Mouse (Mus musculus) mature B cell (primary cell): ENCODE results near the gene Rtn4rl1.

Experiments
- in situ Hi-C: fragments of 300-500 bp; cut with MboI; formaldehyde crosslinking; loops from 2 replicates; pipeline ENCODE4 v1.14.3; 2019

Rtn4rl1 gene

DNA sequence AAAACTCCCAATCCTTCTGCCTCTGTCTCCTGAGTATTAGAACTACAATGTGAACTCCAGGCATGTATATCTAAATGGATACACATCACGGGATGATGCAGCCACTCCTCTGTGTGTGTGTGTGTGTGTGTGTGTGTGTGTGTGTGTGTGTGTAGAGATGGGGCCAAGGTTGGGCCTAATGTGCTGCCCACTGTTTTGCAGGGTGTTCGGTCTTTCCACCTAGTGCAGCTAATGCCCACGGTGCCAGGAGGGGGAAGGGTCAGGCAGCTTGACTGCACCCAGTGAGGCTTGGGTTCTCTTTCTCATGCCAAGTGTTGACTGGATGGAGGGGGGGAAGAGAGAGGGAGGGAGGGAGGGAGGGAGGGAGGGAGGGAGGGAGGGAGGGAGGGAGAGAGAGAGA is 19.3 kb downstream of the Rtn4rl1 start:
- in situ Hi-C loops, result no loop called here

GRCm38 (mm10) chr11:75213372-75214080 is 19.9 kb downstream of the Rtn4rl1 start:
- in situ Hi-C loops, result no loop called here

DNA sequence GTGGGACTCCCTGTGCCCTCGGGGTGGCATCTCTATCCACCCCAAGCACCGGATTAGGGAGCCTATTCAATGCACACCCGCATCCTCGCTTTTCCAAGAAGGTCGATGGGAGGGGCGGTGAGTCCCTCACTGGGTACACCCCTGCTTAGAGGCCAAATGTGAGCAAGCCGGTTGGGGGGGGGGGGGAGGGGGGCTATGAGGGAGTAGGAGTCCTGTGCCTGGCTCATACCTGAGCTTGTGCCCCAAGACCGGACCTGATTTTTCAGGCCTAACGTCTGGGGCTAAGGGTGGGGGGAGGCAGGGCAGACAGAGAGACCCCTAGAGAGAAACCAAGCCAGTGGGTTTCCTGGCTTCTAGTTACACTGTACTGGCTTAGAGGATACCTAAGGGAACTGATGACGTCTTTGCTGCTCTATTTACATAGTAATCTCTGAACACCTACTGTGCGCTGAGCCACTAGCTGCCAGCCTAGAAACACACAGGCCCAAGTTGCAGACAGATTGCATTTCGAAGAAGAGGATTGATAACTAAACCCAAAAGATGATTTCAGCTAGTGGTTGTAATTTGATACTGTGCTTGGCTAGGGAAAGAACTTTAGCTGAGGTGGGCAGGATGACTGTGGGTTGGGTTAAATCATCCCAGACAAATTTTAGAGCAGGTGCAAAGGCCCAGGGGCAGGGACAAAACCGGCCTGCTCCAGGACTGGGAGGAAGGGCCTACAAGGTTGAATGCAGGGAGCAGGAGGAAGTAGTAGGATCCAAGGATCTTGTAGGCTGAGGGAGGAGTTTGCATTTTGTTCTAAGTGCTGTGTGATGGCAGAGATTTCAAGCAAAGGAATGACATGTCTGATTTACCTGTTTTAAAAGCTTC is 20.7 kb downstream of the Rtn4rl1 start:
- in situ Hi-C loops, result no loop called here

DNA sequence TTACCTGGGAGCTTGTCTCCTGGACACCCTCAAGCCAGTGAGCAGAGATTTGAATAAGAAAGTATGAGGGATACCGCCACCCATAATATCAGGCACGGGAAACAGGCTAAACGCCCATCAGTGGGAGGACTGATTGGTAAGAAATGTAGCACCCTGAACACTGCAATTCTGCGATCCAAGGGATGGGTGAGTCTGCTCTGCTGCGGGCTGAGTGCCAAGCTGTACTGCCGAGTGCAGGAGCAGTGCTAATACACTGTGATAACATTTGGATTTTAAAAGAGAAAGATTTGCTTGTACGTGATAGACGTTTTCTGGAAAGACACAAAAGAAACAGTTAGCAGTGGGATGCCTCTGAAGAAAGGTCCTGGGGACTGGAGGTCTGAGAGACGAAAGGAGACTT is 26.5 kb downstream of the Rtn4rl1 start:
- in situ Hi-C loops, result no loop called here

GRCm38 (mm10) chr11:75220517-75221145 is 27.0 kb downstream of the Rtn4rl1 start:
- in situ Hi-C loops, result no loop called here

DNA sequence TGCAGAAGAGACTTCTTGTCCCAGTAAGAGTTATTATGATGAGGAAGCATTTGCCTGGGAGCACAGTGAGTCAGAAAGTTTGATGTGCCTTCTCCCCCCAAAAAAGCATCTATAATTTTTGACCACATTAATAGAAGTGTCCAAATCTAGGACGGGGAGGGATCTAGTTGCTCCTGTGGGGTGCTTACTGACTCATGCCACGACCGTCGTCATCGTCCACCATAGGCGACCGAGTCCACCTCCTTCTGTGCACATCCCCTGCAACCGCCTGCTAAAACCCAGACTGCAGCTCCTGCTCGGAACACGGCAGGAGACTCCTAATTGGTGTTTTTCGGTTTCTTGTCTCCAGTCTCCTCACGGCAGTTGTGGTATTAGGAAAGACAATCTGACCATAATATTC is 30.5 kb downstream of the Rtn4rl1 start:
- in situ Hi-C loops, result no loop called here

DNA sequence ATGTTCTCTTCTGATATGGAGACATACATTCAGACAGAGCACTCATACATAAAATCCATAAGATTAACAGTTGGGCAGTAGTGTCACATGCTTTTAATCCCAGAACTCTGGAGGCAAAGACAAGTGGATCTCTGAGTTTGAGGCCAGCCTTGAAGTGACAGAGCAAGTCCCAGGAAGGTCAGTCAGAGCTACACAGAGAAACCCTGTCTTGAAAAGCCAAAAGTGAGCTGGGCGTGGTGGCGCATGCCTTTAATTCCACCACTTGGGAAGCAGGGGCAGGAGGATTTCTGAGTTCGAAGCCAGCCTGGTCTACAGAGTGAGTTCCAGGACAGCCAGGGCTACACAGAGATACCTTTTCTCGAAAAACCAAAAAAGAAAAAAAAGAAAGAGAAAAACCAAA is 31.3 kb downstream of the Rtn4rl1 start:
- in situ Hi-C loops, result no loop called here

DNA sequence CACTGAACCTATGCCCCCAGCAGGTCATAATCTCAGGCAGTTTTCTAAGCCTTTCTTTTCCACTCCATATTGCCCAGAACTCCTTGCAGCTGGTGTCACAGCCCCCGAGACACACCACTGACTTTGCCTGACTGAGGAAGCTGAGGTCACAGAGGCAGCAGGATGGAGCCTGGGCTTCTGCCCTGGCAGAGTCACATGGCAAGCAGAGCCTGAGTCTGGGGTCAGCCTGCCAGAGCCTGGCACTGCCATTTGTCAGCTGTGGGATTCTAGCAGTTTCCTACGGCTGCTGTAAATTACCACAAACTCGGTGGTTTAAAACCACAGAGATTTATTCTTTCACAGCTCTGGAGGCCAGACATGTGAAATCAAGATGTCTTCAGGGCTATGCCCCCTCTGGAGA is 34.0 kb downstream of the Rtn4rl1 start:
- in situ Hi-C loops, result no loop called here

DNA sequence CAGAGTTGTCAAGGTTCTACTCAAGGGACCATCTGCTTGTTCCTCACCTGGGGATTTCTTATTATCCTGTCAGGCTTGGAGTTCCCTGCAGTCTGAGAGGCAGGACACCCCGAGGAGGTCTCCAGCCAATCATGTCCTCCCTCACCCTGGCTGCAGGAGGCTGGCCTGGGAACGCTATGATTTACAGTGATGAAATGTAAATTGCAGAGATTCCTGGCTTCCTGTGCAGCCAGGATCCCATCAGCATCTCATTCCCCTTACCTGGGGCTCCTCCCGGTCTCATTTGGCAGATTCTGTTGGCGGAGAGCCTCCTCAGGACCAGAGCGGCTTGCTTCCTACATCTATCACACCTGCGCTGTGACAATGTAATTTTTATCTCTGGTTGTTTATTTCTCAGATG is 35.7 kb downstream of the Rtn4rl1 start:
- in situ Hi-C loops, result no loop called here

GRCm38 (mm10) chr11:75230272-75230760 is 36.7 kb downstream of the Rtn4rl1 start:
- in situ Hi-C loops, result no loop called here

DNA sequence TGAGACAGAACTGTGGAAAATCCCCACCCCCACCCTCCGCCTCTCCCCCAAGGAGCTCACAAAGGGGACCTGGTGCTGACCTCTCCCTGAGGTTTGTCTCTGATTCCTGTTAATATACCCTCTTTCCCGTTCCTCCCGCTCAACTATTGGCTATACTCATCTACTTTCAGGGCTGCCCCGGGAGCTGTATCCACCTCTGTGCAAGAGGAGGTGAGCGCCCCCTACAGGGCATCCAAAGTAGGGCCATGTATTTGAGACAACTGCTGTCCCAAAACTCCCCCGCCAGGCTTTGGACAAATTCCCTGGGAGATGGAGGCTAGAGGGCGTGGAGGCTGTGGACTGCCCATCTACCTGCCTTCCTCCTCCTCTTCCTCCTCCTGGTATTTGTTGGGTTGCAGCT is 38.2 kb downstream of the Rtn4rl1 start:
- in situ Hi-C loops, result no loop called here

GRCm38 (mm10) chr11:75232434-75232833 is 38.9 kb downstream of the Rtn4rl1 start:
- in situ Hi-C loops, result no loop called here

GRCm38 (mm10) chr11:75234745-75235144 is 41.2 kb downstream of the Rtn4rl1 start:
- in situ Hi-C loops, result no loop called here

DNA sequence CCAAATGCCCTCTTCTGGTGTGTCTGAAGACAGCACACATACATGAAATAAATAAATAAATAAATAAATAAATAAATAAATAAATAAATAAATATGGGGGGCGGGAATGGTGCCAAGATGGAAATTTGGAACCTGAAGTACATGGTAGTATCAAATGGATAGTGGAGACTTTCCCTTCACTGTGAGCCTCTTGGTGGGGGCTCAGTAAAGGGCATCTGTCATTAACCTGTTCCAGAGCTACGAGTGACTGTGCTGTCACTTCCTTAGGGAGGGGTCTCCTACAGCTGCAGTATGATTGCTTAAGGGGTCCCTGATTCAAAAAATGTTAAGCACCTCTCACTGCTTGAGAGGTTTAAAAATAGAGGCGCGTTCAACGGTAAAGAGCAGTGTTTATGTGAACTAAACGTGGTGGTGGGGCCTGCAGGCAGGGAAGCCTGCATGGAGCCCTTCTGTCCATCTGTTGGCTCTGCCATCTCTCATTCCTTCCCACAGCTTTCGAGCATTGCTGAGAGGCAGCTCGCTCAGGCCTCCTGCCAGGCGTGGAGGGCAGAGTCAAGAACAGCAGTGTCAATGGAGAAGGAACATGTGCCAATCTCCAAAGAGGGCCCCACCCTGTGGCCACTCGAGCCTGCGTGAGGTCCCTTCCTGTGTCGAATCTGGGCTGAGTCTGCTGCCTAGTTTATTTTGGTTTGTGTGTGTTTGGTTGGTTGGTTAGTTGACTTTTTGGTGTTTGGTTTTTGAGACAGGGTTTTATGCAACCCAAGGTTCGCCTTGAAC is 46.8 kb downstream of the Rtn4rl1 start:
- in situ Hi-C loops, result no loop called here

DNA sequence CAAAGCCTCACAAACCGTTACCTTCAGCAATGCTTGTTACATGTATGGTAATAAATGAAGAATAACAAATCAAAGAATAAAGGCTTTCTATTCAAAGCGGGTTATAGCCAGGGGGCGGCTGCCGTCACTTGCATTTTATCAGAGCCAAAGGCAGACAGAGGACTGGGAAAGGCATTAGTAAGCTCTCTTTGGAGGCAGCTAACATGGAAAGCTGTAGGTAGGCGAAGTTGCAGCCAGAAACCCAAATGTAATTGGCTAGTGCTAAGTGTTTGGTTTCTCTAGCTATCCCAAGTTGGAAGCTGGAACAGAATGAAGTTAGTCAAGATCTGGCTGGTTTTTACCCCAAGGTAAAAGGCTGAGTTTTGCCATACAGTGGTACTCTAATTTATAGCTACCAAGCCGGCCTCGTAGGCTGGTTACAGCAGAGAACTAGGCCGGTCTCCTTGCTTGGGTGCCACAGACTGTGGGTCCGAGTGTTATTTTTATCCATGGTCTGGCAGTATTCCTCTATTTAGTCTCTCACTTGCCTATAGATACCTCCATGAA is 49.2 kb downstream of the Rtn4rl1 start:
- in situ Hi-C loops, result no loop called here

DNA sequence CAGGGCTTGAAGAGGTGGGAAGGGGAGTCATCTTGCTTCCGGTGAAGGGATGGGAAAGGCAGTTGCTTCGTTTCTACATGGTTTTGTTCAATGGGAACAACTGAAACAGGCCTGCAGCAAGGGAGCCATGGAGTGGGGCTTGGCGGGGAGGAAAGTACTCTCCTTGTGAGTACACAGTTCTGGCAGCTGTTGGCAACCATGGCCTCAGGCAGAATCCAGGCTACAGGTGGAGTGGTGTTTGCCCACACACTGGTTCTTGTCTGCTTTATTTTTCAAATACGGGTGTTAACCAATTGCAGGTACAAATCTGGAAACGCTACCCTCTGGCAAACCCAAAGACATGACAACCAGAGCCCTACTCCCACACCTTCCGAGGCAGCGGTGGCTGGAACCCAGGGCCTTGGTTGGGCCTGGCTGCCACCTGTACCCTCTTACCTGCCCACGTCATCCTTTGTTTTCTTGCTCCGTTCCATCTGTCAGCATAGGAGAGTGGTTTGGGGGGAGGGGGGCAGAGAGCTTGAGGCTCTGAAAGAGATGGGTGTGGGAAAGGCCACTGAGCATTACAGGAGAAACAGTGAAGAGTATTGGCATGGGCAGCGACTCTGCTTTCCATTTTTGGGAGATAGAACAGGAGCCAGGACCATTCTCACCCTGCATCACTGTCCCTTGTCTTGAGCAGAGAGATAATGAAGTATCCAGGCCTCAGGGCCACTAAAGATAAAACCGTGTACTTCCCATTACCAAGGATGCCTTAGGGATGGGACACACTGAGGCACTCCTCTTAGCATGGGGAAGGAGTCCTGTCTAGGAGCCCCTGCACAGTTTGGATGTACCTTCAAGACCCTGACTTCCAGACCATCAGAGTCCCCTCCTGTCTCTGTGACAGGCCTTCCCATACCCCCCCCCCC is 51.0 kb downstream of the Rtn4rl1 start:
- in situ Hi-C loops, result no loop called here

DNA sequence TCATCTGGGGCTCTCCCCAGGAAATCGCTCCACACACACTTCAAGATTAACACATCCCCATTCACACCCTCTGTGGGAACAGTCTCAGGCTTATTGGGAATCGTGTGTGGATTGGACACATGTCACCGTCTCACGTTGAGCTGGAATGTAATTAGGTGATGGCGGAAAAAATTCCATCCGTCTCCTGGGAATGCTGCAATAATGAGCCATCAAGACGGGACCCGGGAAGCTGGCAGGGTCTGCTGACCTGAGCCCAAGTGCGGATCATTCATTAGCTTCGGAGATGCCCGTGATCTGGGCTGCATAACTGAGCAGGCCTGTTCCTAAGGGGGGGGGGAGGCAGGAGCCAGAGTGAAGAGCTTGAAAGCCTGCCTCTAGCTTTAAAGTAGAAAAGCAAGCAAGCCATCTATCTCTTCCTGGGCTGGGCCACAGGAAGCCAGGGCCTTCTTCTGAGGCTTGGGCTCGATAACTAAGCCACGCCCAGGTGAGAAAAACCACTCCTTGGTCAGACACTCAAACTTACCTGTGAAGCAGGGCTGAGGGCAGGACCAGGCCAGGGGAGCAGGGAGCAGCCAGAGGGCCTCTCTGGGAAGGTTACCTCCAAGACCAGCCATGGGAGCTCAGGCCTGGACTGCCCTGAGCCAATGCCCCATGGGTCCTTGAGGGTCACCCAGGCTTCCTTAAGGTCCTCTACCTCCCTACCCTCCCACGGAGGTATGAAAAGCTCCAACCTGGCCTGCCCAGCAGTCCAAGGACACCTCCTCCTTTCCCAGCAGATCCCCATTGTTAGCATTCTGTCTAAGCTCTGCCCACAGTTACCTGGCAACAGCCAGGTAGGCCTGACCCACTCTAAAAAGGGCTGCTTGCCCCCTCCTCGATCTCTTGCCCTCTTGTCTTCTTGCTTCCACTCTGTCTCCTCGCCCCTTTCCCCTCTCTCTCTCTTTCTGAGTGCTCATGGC is 52.1 kb downstream of the Rtn4rl1 start:
- in situ Hi-C loops, result no loop called here

DNA sequence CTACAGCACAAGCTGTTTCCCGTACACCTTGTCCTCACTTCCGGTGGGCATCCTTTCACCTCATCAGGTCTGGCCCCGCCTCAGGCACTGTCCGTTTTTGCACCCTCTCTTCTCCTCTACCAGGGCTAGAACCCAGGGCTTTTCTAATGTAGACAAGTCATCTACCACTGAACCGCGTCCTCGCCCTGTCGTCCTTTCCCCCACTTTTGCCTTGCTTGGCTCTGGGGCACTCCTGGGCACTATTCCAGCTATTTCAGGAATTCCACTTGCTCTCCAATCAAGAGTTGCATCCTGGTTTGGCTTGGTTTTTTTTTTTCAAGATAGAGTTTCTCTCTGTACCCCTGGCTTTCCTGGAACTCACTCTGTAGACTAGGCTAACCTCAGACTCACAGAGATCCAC is 53.0 kb downstream of the Rtn4rl1 start:
- in situ Hi-C loops, result no loop called here

DNA sequence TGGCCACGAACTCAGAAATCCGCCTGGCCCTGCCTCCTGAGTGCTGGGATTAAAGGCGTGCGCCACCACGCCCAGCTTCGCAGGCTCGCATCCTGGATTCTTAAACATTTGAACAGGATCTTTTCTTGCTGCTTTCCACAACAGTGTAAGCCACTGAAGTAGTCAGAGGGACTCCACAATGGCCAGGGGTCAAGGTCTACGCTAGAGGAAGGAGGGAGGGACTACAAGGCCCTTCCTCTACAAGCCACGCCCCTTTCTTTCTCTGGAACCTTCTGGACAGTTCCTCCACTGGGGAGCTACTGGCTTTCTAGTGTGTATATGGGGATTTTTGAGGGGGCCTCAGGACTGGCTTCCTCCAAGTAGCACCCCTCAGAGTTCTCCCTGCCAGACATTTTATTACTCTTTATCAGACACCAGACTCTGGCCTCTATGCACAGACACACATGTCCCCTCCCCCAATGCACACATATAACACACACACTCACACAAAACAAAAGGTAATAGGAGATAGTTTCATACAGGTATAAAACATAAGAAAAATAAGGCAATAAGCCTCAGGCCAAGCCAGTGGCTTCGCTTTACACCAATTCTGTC is 53.7 kb downstream of the Rtn4rl1 start:
- in situ Hi-C loops, result no loop called here
